Mouse (Mus musculus): ENCODE measurements at regions not wholly inside any gene's neighbourhood (a gene's known extent, or its start where the extent isn't known, plus 50 kb on each side); places are given as distances from the start of the nearest gene placed in this dataset.

GRCm38 (mm10) chr17:3962176-3962575 lies 266.1 kb upstream of the Nox3 start:
- DNase-seq = no peak

GRCm38 (mm10) chr17:3946540-3946939 lies 250.5 kb upstream of the Nox3 start:
- DNase-seq = no peak

GRCm38 (mm10) chr17:3936361-3936760 lies 240.3 kb upstream of the Nox3 start:
- no peak for DNase-seq

- no peak for DNase-seq
These were observed 237.1 kb upstream of the Nox3 start for GRCm38 (mm10) chr17:3933208-3933607.

GRCm38 (mm10) chr17:3932071-3932470 lies 236.0 kb upstream of the Nox3 start:
- DNase-seq = no peak

GRCm38 (mm10) chr17:3927106-3927505 lies 231.0 kb upstream of the Nox3 start:
- no peak for DNase-seq

- no peak for DNase-seq
These were observed 224.2 kb upstream of the Nox3 start for GRCm38 (mm10) chr17:3920282-3920681.

GRCm38 (mm10) chr17:3892826-3893225 lies 196.8 kb upstream of the Nox3 start:
- no peak for DNase-seq

- DNase-seq = no peak
These were observed 187.1 kb upstream of the Nox3 start for GRCm38 (mm10) chr17:3883146-3883545.

GRCm38 (mm10) chr17:3879075-3879474 lies 183.0 kb upstream of the Nox3 start:
- no peak for DNase-seq

- DNase-seq = no peak
These were observed 173.6 kb upstream of the Nox3 start for GRCm38 (mm10) chr17:3869459-3870194.

- peak in 1 of 2 experiments; percentile 7 for DNase-seq
These were observed 166.3 kb upstream of the Nox3 start for GRCm38 (mm10) chr17:3862384-3862783.

GRCm38 (mm10) chr17:3836386-3836785 lies 140.3 kb upstream of the Nox3 start:
- DNase-seq = no peak

- DNase-seq = no peak
These were observed 115.1 kb upstream of the Nox3 start for GRCm38 (mm10) chr17:3811187-3811586.

- no peak for DNase-seq
These were observed 107.4 kb upstream of the Nox3 start for GRCm38 (mm10) chr17:3803507-3803906.

GRCm38 (mm10) chr17:3792597-3792996 lies 96.5 kb upstream of the Nox3 start:
- DNase-seq = peak; percentile 34 to 36

- DNase-seq = no peak
These were observed 86.1 kb upstream of the Nox3 start for GRCm38 (mm10) chr17:3782156-3782555.

- DNase-seq = no peak
These were observed 81.6 kb upstream of the Nox3 start for GRCm38 (mm10) chr17:3777691-3778090.

GRCm38 (mm10) chr17:3747808-3748335 lies 51.8 kb upstream of the Nox3 start:
- DNase-seq = peak in 1 of 2 experiments; percentile 5

Data from kidney, postnatal 25 days (tissue).